Mouse (Mus musculus) heart, postnatal 0 days (tissue): ENCODE results near the gene Itm2c. TPM values are rescaled to one million over a fixed set of nuclear protein-coding genes. Genes with fewer than 3 reads are reported as not detected.

Experiments
- ATAC-seq: fragments of 200-750 bp; cut with Nextera tagmentation; 2 replicates; pipeline ENCODE4 v1.8.0; 2017; ENCODE audit warnings: low read depth, moderate number of reproducible peaks, moderate library complexity; ENCODE audit not compliant: insufficient read depth
- DNase-seq: peaks from one replicate; pipeline ENCODE4 v3.0.0-alpha.2; 2016; ENCODE audit warnings: low spot score
- H3K27ac ChIP-seq: fragments of 300-500 bp; sonication (generic); 2 replicates; pipeline ENCODE4 v1.5.1; 2014; ENCODE audit warnings: low read depth, mild to moderate bottlenecking
- H3K27me3 ChIP-seq: fragments of 300-500 bp; sonication (generic); 2 replicates; pipeline ENCODE4 v1.6.1; 2014; ENCODE audit warnings: low read length, mixed read lengths; ENCODE audit not compliant: control insufficient read depth, insufficient read depth
- H3K36me3 ChIP-seq: fragments of 300-500 bp; sonication (generic); replicated peaks from 2 replicates; pipeline ENCODE4 v1.6.1; 2014; ENCODE audit warnings: low read length, mixed read lengths; ENCODE audit not compliant: control insufficient read depth, insufficient read depth
- H3K4me1 ChIP-seq: fragments of 300-500 bp; sonication (generic); 2 replicates; pipeline ENCODE4 v1.6.1; 2014; ENCODE audit warnings: antibody characterized with exemption; ENCODE audit not compliant: control insufficient read depth, insufficient read depth
- H3K4me2 ChIP-seq: fragments of 300-500 bp; sonication (generic); 2 replicates; pipeline ENCODE4 v1.6.1; 2014; ENCODE audit warnings: low read depth, mild to moderate bottlenecking, low read length, moderate library complexity
- H3K4me3 ChIP-seq: fragments of 300-500 bp; sonication (generic); 2 replicates; pipeline ENCODE4 v1.5.1; 2014; ENCODE audit warnings: low read depth, low read length
- H3K9ac ChIP-seq: fragments of 300-500 bp; sonication (generic); replicated peaks from 2 replicates; pipeline ENCODE4 v1.6.1; 2014; ENCODE audit warnings: low read depth, low read length, mixed read lengths
- H3K9me3 ChIP-seq: fragments of 300-500 bp; sonication (generic); replicated peaks from 2 replicates; pipeline ENCODE4 v1.6.1; 2016; ENCODE audit warnings: low read length; ENCODE audit not compliant: control insufficient read depth
- CTCF ChIP-seq: IDR thresholded peaks from 2 replicates; pipeline ENCODE4 v1.5.1; 2016; ENCODE audit warnings: antibody characterized with exemption, control low read depth, low read depth
- EP300 ChIP-seq: IDR thresholded peaks from 2 replicates; pipeline ENCODE4 v1.6.1; 2016; ENCODE audit warnings: antibody characterized with exemption, low read depth
- WGBS: fragments of 180-500 bp; shearing (Covaris S2); extraction: QIAGEN DNeasy Blood & Tissue Kit; methylation state at CpG from one replicate; pipeline ENCODE4 v1.1.7; 2014; 5-methylcytosine and 5-hydroxymethylcytosine counted together
- polyA plus RNA-seq: library from polyadenylated mRNA; unstranded; fragments of >200 nt; fragmentation: Nextera tagmentation; extraction: Ambion mirVana; gene quantifications from 2 replicates; pipeline ENCODE4 v1.2.1, GENCODE M21; 2015
- total RNA-seq: library from RNA; depleted of rRNA; stranded (reverse); fragments of >200 nt; gene quantifications from 2 replicates; pipeline ENCODE4 v1.2.3, GENCODE M21; 2014; ENCODE audit warnings: low replicate concordance

Gene Itm2c
- total and polyA plus RNA-seq, 2 experiments from 2014 or later: 144 to 180 TPM

DNA sequence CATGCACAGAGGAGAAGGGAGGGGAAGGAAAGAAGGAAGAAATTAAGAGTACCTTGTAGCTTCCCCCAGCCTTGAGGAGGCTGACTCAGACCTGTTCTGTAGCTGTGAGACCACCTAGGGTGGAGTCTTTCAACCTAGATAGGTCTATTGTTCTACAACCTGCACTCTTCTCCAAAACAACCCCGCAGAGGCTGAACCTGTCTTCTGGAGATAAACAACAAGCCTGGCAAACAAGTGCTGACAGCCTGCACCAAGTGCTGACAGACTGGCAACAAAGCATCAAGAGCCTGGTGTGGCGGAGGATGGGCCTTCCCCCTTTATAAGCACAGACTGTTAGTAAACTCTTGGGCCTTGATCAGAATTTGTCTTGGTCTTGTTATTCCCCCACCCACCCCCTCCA is 23.5 kb upstream of the Itm2c start:
- Histone ChIP-seq H3K4me1 (peaks cover 5% of the 10 kb centered on the region; the same call in 1 of the 2 replicates), H3K9me3 (0 out of 2 replicates have a peak, but pooled peaks cover 11% of the 10 kb centered on the region), H3K4me3 (no peak overlapping the region), H3K9ac (no peak overlapping the region), H3K4me2 (no peak overlapping the region), H3K27me3 (no peaks in the 10 kb centered on the region), H3K36me3 (no peaks in the 10 kb centered on the region), H3K27ac (no peak overlapping the region)
- DNase-seq (no peak), ATAC-seq (no peak)
- TF ChIP-seq EP300: no peak
- TF ChIP-seq CTCF: no peak
- 41% methylated on average over 2 of the region's 2 CpGs for WGBS

- ATAC-seq: no peak
- Histone ChIP-seq H3K27me3 (no peaks in the 10 kb centered on the region), H3K9me3 (0 out of 2 replicates have a peak, but pooled peaks cover 3% of the 10 kb centered on the region), H3K9ac (no peak overlapping the region), H3K4me3 (no peak overlapping the region), H3K27ac (no peak overlapping the region), H3K36me3 (no peaks in the 10 kb centered on the region), H3K4me2 (no peak overlapping the region), H3K4me1 (no peaks in the 10 kb centered on the region)
- WGBS: 90% methylated on average over 12 of the region's 12 CpGs
- TF ChIP-seq CTCF (no peak), EP300 (no peak)
- DNase-seq: no peak
Observed at GRCm38 (mm10) chr1:85882003-85882402, 12.1 kb upstream of the Itm2c start.

DNA sequence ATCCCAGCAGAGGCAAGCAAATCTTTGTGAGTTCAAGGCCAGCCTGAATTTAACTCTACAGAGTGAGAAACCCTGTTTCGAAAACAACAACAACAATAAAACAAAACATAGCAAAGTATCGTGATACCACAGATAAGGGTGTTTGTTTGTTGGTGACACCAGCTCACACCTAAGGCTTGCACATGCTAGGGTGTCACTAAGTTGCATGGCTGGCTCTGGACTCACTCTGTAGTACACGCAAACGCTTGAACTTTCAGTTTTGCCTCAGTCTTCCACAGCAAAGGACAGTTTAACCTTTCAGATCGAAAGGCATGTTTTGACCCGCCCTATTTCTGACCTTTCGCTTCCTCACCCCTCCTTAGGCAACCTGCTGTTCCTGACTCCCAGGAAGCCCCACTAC is 6.9 kb upstream of the Itm2c start:
- no peaks in the 10 kb centered on the region for H3K36me3 ChIP-seq
- no peaks in the 10 kb centered on the region for H3K27me3 ChIP-seq
- no peak overlapping the region for H3K27ac ChIP-seq
- H3K9me3 ChIP-seq: no peaks in the 10 kb centered on the region
- TF ChIP-seq CTCF (no peak), EP300 (no peak)
- no peaks in the 10 kb centered on the region for H3K4me1 ChIP-seq
- DNase-seq: no peak
- H3K9ac ChIP-seq: no peak overlapping the region
- no peak overlapping the region for H3K4me3 ChIP-seq
- no peak for ATAC-seq
- H3K4me2 ChIP-seq: no peak overlapping the region
- 85% methylated on average over 7 of the region's 7 CpGs for WGBS

DNA sequence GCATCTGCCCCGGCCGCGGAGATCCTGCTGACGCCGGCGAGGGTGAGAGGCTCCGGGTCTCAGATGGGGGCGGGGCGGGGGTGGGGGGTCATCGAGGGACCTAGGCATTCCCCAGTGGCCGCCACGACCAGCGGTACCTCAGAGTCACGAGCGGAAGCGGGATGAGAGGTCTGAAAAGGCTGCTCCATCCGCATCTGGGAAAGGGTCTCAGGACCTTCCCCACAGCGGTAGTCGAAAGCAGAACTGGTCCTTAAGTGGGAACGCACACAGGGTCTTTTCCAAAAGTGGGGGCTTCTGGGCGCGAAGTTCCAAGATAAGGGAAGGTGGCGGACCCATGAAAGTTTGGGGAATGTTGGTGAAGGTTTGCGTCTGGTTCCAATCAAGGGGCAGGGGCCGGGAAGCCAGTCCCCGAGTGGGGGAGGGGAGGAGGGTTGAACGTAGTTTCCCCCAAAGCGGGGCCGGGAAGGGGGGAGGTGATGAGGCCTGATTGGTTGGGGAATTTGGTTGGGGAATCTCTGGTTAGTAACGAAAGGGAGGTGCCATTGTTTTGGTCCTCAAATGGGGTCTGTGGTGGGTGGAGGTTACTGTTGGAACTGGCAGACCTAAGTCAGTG is 773 bp downstream of the Itm2c start:
- H3K4me3 ChIP-seq: peak overlapping the region; percentile 89
- peak; percentile 39 for DNase-seq
- no peaks in the 10 kb centered on the region for H3K9me3 ChIP-seq
- peaks cover 41% of the 10 kb centered on the region for H3K4me1 ChIP-seq
- H3K4me2 ChIP-seq: peak overlapping the region; percentile 88
- H3K36me3 ChIP-seq: no peaks in the 10 kb centered on the region
- peak overlapping the region; percentile 80 for H3K27ac ChIP-seq
- TF ChIP-seq EP300 (no peak), CTCF (no peak)
- no peaks in the 10 kb centered on the region for H3K27me3 ChIP-seq
- under 1% methylated on average over 30 of the region's 30 CpGs for WGBS
- peak; percentile 13 for ATAC-seq
- peak overlapping the region; percentile 76 for H3K9ac ChIP-seq

GRCm38 (mm10) chr1:85895391-85895837 is 1.3 kb downstream of the Itm2c start:
- H3K9ac ChIP-seq: peak overlapping the region; percentile 76
- no peaks in the 10 kb centered on the region for H3K36me3 ChIP-seq
- peak; percentile 83 for ATAC-seq
- TF ChIP-seq EP300 (no peak), CTCF (peak; percentile 33; the same call in 1 of the 2 replicates)
- no peaks in the 10 kb centered on the region for H3K27me3 ChIP-seq
- no peaks in the 10 kb centered on the region for H3K9me3 ChIP-seq
- peak; percentile 85 for DNase-seq
- peak overlapping the region; percentile 89 for H3K4me3 ChIP-seq
- 8% methylated on average over 15 of the region's 15 CpGs for WGBS
- H3K27ac ChIP-seq: peak overlapping the region; percentile 80
- peak overlapping the region; percentile 88 for H3K4me2 ChIP-seq
- H3K4me1 ChIP-seq: peaks cover 47% of the 10 kb centered on the region

DNA sequence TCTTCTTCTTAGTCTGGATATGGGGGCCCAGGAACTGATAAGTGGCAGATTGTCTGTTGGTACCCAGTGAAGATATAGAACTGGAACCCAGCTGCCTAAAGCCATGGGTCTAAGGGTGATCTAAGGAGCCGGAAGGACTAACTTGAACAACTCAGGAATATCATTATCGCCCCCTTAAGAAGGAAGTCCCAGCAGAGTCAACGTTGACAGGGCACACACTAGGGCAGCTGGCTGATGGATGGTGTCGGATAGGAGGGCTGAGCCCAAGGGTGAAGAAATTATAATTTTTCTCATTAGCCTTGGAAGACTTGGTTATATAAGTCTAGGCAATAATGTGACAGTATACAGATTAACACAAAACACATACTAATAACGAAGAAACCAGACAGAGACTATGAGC is 2.0 kb downstream of the Itm2c start:
- Histone ChIP-seq H3K27ac (peak overlapping the region; percentile 80; the same call in 1 of the 2 replicates), H3K9me3 (no peaks in the 10 kb centered on the region), H3K27me3 (no peaks in the 10 kb centered on the region), H3K36me3 (no peaks in the 10 kb centered on the region), H3K4me3 (peak overlapping the region; percentile 89; the same call in 1 of the 2 replicates), H3K4me1 (peaks cover 54% of the 10 kb centered on the region), H3K9ac (no peak overlapping the region), H3K4me2 (peak overlapping the region; percentile 88)
- WGBS: 78% methylated on average over 5 of the region's 5 CpGs
- no peak for ATAC-seq
- DNase-seq: no peak
- TF ChIP-seq CTCF (no peak), EP300 (no peak)
